Comparison of ENCODE assay signal across 8 mouse cellular contexts in the genomic region with DNA sequence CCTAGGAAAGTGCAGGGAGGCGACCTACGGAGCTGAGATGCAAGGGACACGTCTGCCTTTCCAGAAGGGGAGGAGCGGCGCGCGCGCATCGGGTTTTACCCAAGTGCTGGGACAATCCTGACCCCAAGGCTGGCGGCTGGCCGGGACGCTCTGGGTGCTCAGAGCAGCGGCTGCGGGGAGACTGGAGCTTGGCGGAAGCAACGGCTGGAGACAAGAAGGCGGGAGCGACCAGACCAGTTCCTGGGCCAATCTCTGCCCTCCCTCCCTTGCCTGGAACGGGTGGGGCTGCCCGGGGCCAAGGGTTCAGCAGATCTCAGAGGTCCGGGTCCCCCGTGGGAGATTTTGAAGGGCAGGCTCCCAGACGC. TPM values are rescaled to one million over a fixed set of nuclear protein-coding genes. Genes with fewer than 3 reads are reported as not detected.
DNase-seq lines count a peak whose midpoint lies in the region; ATAC-seq and TF ChIP-seq lines count a peak whose summit lies in the region.

TSS of gene Acot11 (minus strand) at position 89 of the 365 bp plus-strand sequence.

- peaks cover 3 to 25% of the 10 kb centered on the region in 2 experiments for H3K36me3 ChIP-seq in CH12.LX (replicated peaks in 1 of 2; ENCODE audit: control insufficient read depth in 1 of 2, insufficient read depth in 1 of 2, low read length in 1 of 2)
- no peaks in the 10 kb centered on the region for H3K36me3 ChIP-seq in forebrain, postnatal 0 days (ENCODE audit: insufficient read depth)
- H3K36me3 ChIP-seq in hindbrain, embryonic 12.5 days = no peaks in the 10 kb centered on the region

- no peak for ATAC-seq in forebrain, postnatal 0 days
- ATAC-seq in hindbrain, embryonic 12.5 days (ENCODE audit: low FRiP score) = no peak; the same call in 1 of the 2 replicates

- no peaks in the 10 kb centered on the region for H3K27me3 ChIP-seq in CH12.LX (replicated peaks)
- H3K27me3 ChIP-seq in forebrain, postnatal 0 days (ENCODE audit: insufficient read depth, low read length) = no peaks in the 10 kb centered on the region
- H3K27me3 ChIP-seq in hindbrain, embryonic 12.5 days = peaks cover 28% of the 10 kb centered on the region

- H3K9me3 ChIP-seq in CH12.LX (replicated peaks; ENCODE audit: low read length) = peaks cover 5% of the 10 kb centered on the region
- no peaks in the 10 kb centered on the region for H3K9me3 ChIP-seq in forebrain, postnatal 0 days (ENCODE audit: low read length)
- H3K9me3 ChIP-seq in hindbrain, embryonic 12.5 days (replicated peaks) = no peaks in the 10 kb centered on the region

- WGBS in forebrain, postnatal 0 days = 9% methylated on average over 23 of the region's 23 CpGs
- 4% methylated on average over 23 of the region's 23 CpGs for WGBS in hindbrain, embryonic 12.5 days

- no peaks in the 10 kb centered on the region for H3K79me2 ChIP-seq in CH12.LX (replicated peaks; ENCODE audit: control insufficient read depth, extremely low read depth, insufficient read depth, poor library complexity, severe bottlenecking)

- peak within 1 kb of the TSS; percentile 57 to 64 (median 62) for H3K4me3 ChIP-seq in CH12.LX (replicated peaks in 1 of 3; ENCODE audit: low read depth in 2 of 3, low read length in 2 of 3, poor library complexity in 1 of 3)
- H3K4me3 ChIP-seq in forebrain, postnatal 0 days (ENCODE audit: low read depth, low read length) = no peak within 1 kb of the TSS
- no peak within 1 kb of the TSS for H3K4me3 ChIP-seq in hindbrain, embryonic 12.5 days

- peaks cover 12 to 29% of the 10 kb centered on the region in 2 experiments for H3K4me1 ChIP-seq in CH12.LX (ENCODE audit: control insufficient read depth in 1 of 2, insufficient read depth in 2 of 2)
- H3K4me1 ChIP-seq in forebrain, postnatal 0 days (ENCODE audit: insufficient read depth) = no peaks in the 10 kb centered on the region
- H3K4me1 ChIP-seq in hindbrain, embryonic 12.5 days = peaks cover 9% of the 10 kb centered on the region

- H3K27ac ChIP-seq in CH12.LX (ENCODE audit: insufficient read depth, low read depth) = peak within 1 kb of the TSS; percentile 83
- H3K27ac ChIP-seq in forebrain, postnatal 0 days (ENCODE audit: low read depth, low read length) = no peak within 1 kb of the TSS
- no peak within 1 kb of the TSS for H3K27ac ChIP-seq in hindbrain, embryonic 12.5 days

- DNase-seq in CH12.LX (ENCODE audit: extremely low read depth) = peak; percentile 35
- DNase-seq in adrenal gland, adult 8-10 months = peak; percentile 40
- DNase-seq in forebrain, postnatal 0 days = no peak
- DNase-seq in left cerebral cortex, adult 8-10 months (ENCODE audit: low spot score in 2 of 2) = no peak
- peak; percentile 76 for DNase-seq in lung, postnatal 36 days
- peak; percentile 21 to 26 for DNase-seq in spleen, postnatal 14 days (ENCODE audit: low spot score in 2 of 2)
- DNase-seq in cerebellum, adult 11-12 months = no peak

- TF ChIP-seq POLR2A in CH12.LX (IDR thresholded peaks at IDR 0.05; ENCODE audit: low read depth, low read length) = no peak

- peak within 1 kb of the TSS; percentile 73 for H3K9ac ChIP-seq in CH12.LX (ENCODE audit: insufficient read depth, low read depth)
- no peak within 1 kb of the TSS for H3K9ac ChIP-seq in forebrain, postnatal 0 days
- peak within 1 kb of the TSS; percentile 32; the same call in 1 of the 2 replicates for H3K9ac ChIP-seq in hindbrain, embryonic 12.5 days

- TF ChIP-seq RAD21 in CH12.LX (IDR thresholded peaks at IDR 0.05; ENCODE audit: low read depth, low read length) = no peak

- dilution Hi-C loops in CH12.LX (cut with MboI; ENCODE audit: extremely low pct_ligation_motif_present, extremely low pct_unique_long_range_greater_than_20kb, low sequenced_read_pairs) = no loop called here

- TF ChIP-seq CTCF in CH12.LX (conservative IDR thresholded peaks at IDR 0.05 in 1 of 2, IDR thresholded peaks at IDR 0.05 in 1 of 2; ENCODE audit: low read depth in 2 of 2, low read length in 2 of 2) = no peak
- no peak for TF ChIP-seq CTCF in forebrain, postnatal 0 days (IDR thresholded peaks at IDR 0.05; ENCODE audit: low read depth)

- peak within 1 kb of the TSS; percentile 64 for H3K4me2 ChIP-seq in CH12.LX (ENCODE audit: insufficient read depth, low read depth, poor library complexity, severe bottlenecking)
- peak within 1 kb of the TSS; percentile 27; the same call in 1 of the 2 replicates for H3K4me2 ChIP-seq in forebrain, postnatal 0 days (ENCODE audit: low read depth)
- peak within 1 kb of the TSS; percentile 42 for H3K4me2 ChIP-seq in hindbrain, embryonic 12.5 days (replicated peaks)

- in situ Hi-C loops in CH12.LX (cut with MboI; ENCODE audit: low pct_ligation_motif_present, low pct_unique_long_range_greater_than_20kb, low sequenced_read_pairs) = no loop called here

- TF ChIP-seq EP300 in CH12.LX (IDR thresholded peaks at IDR 0.05; ENCODE audit: low read length) = no peak

TF ChIP-seq in CH12.LX, 34 proteins besides CTCF, POLR2A, EP300 and RAD21:
- TF ChIP-seq NRF1 (IDR thresholded peaks at IDR 0.05; ENCODE audit: low read depth, low read length) (peak; percentile 65), ZKSCAN1 (IDR thresholded peaks at IDR 0.05; ENCODE audit: borderline replicate concordance, low read depth, low read length) (no peak), RCOR1 (conservative IDR thresholded peaks at IDR 0.05; ENCODE audit: low read depth, low read length) (no peak)

RNA-seq across cellular contexts. Expression of gene Acot11, which starts in this region (rescaled TPM):
- 4.8 and 6.8 TPM in 2 replicates for total RNA-seq in CH12.LX (2012; rRNA removed)
- 2.0 and 2.3 TPM in 2 replicates for total RNA-seq in CH12.LX (2014; rRNA removed)
- polyA plus RNA-seq in CH12.LX (2012; ENCODE audit: insufficient read length, low read depth) = 4.3 and 4.4 TPM in 2 replicates
- 10 to 100 TPM in 3 of 4 experiments, 1 to 10 TPM in 1; 7.7 to 65.3 (median 27.8) TPM for total RNA-seq in adrenal gland, adult 8-10 months (2022)
- 3.4 and 5.5 TPM in 2 replicates for total RNA-seq in forebrain, postnatal 0 days (2014; rRNA removed)
- 0.75 and 1.2 TPM in 2 replicates for polyA plus RNA-seq in forebrain, postnatal 0 days (2015; fragmentation: Nextera tagmentation; extraction: Ambion mirVana)
- polyA plus RNA-seq in hindbrain, embryonic 12.5 days (2016; fragmentation: Nextera tagmentation; extraction: Ambion mirVana) = 2.4 TPM in 2 replicates
- 10 to 100 TPM; 31.0 to 59.2 (median 51.8) TPM for total RNA-seq in left cerebral cortex, adult 8-10 months (2022)

Comparison
In these comparisons a context has a peak if more than half of its experiments do, and no peak if none do; other contexts are left out.
1. DNase-seq: peak in CH12.LX (single experiment), adrenal gland, adult 8-10 months (single experiment), lung, postnatal 36 days (single experiment) and spleen, postnatal 14 days (2 of 2); none in forebrain, postnatal 0 days (single experiment), left cerebral cortex, adult 8-10 months (0 of 2) and cerebellum, adult 11-12 months (single experiment).
2. H3K4me3 ChIP-seq: peak in CH12.LX (3 of 3); none in forebrain, postnatal 0 days (single experiment) and hindbrain, embryonic 12.5 days (single experiment).
3. Peak in every context shown above with its lines, with median percentiles within 50 percentile points of each other: H3K4me2 ChIP-seq.